Mouse (Mus musculus): ENCODE measurements around the gene Dmd. TPM values are rescaled to one million over a fixed set of nuclear protein-coding genes. Genes with fewer than 3 reads are reported as not detected.
A peak's percentile ranks its signal among the peaks of the same experiment; 100 is the strongest.

The Dmd gene
- polyA plus RNA-seq, 1 experiment from 2014 or later: 35.9 TPM

DNA sequence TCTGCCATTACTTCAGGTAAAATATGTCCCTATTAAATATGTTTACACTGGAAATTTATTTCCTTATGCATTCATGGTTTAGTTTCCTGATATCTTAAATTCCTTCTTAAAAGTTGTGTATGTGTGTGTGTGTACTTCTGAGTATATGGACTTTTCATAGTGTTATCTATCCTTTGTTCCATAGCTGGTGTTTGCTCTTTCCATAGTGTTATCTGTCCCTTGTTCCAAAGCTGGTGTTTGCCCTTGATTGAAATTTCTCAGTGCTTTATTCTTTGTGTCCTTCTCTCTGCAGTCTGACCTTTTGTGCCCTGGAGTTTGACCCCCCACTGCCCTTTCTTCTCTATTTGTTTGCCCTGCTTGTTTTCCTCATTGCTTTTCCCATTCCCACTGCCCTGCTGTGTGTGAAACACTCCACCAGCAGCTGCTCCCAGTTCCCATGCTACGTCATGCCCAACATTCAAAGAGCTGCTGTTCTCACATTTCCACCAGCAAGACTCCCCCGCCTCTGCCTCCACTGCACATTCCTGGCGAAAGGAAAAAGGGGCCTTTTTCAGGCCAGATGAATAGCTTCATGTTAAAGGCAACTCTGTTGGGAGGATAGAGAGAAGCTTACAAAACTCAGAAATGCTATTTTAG, 1911.5 kb downstream of the Dmd start:
- Histone ChIP-seq H3K9me3 (replicated peaks; ENCODE audit: control insufficient read depth, low read length) (no peaks in the 10 kb centered on the region), H3K4me3 (ENCODE audit: low read depth, low read length) (no peak overlapping the region), H3K36me3 (ENCODE audit: control insufficient read depth, insufficient read depth, low read length) (no peaks in the 10 kb centered on the region), H3K4me1 (ENCODE audit: control insufficient read depth, insufficient read depth, low read length) (no peaks in the 10 kb centered on the region), H3K27ac (ENCODE audit: low read depth, low read length) (no peak overlapping the region), H3K9ac (ENCODE audit: low read depth, low read length) (no peak overlapping the region), H3K4me2 (no peak overlapping the region), H3K27me3 (ENCODE audit: control insufficient read depth, insufficient read depth, low read length) (no peaks in the 10 kb centered on the region)
- ATAC-seq (replicated peaks; ENCODE audit: insufficient number of reproducible peaks, low FRiP score, low TSS enrichment): peak; percentile 46; the same call in 1 of the 2 replicates
- 20% methylated on average over 3 of the region's 3 CpGs for WGBS (ENCODE audit: insufficient replicate concordance)

DNA sequence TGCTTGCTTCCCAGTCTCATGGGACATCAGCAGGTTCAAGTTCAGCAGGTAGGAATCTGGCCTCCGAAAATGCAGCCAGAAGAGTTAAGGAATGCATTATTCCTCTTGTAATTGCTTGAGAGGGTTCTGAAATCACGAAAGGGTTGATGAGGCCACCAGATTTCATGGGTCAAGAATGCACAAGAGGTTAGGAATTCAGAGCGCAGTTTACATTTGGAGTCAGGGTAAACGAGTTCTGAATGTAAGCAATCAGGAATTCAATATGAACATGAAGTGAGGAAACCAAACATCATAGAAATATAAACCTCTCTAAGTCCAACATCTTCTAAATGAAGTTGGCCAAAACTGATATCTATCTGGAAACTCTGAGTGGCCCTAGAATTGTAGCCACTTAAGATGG, 1924.4 kb downstream of the Dmd start:
- H3K4me1 ChIP-seq (ENCODE audit: control insufficient read depth, insufficient read depth, low read length): no peaks in the 10 kb centered on the region
- no peaks in the 10 kb centered on the region for H3K9me3 ChIP-seq (replicated peaks; ENCODE audit: control insufficient read depth, low read length)
- H3K4me2 ChIP-seq: no peak overlapping the region
- no peak for ATAC-seq (replicated peaks; ENCODE audit: insufficient number of reproducible peaks, low FRiP score, low TSS enrichment)
- no peaks in the 10 kb centered on the region for H3K27me3 ChIP-seq (ENCODE audit: control insufficient read depth, insufficient read depth, low read length)
- no peaks in the 10 kb centered on the region for H3K36me3 ChIP-seq (ENCODE audit: control insufficient read depth, insufficient read depth, low read length)
- H3K9ac ChIP-seq (ENCODE audit: low read depth, low read length): no peak overlapping the region
- 67% methylated on average over 4 of the region's 4 CpGs for WGBS (ENCODE audit: insufficient replicate concordance)
- H3K4me3 ChIP-seq (ENCODE audit: low read depth, low read length): no peak overlapping the region
- H3K27ac ChIP-seq (ENCODE audit: low read depth, low read length): no peak overlapping the region

DNA sequence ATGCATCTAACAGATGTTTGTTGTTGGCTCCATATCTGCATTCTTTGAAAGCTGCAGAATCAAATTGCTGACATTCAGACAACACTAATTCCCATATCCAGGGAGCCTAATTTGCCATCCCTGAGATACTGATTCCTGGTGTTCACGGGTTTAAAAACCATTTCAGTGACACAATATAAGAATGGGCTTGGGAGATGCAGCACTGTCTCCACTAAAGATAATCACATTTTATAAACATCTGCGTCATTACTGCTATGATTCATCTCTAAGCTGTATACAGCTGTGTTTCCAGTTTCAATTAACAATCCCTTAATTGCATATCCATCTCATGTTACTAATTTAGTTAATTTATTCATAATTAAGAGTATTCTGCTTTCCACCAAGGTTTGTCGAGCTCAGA, 1929.5 kb downstream of the Dmd start:
- H3K9ac ChIP-seq (ENCODE audit: low read depth, low read length): no peak overlapping the region
- H3K36me3 ChIP-seq (ENCODE audit: control insufficient read depth, insufficient read depth, low read length): no peaks in the 10 kb centered on the region
- no peaks in the 10 kb centered on the region for H3K27me3 ChIP-seq (ENCODE audit: control insufficient read depth, insufficient read depth, low read length)
- ATAC-seq (replicated peaks; ENCODE audit: insufficient number of reproducible peaks, low FRiP score, low TSS enrichment): no peak
- no peaks in the 10 kb centered on the region for H3K9me3 ChIP-seq (replicated peaks; ENCODE audit: control insufficient read depth, low read length)
- H3K4me2 ChIP-seq: no peak overlapping the region
- H3K4me3 ChIP-seq (ENCODE audit: low read depth, low read length): no peak overlapping the region
- 58% methylated on average over 3 of the region's 3 CpGs for WGBS (ENCODE audit: insufficient replicate concordance)
- no peak overlapping the region for H3K27ac ChIP-seq (ENCODE audit: low read depth, low read length)
- no peaks in the 10 kb centered on the region for H3K4me1 ChIP-seq (ENCODE audit: control insufficient read depth, insufficient read depth, low read length)

GRCm38 (mm10) chrX:84932715-84933473, 1984.2 kb downstream of the Dmd start:
- Histone ChIP-seq H3K27me3 (ENCODE audit: control insufficient read depth, insufficient read depth, low read length) (no peaks in the 10 kb centered on the region), H3K4me2 (no peak overlapping the region), H3K9ac (ENCODE audit: low read depth, low read length) (no peak overlapping the region), H3K36me3 (ENCODE audit: control insufficient read depth, insufficient read depth, low read length) (no peaks in the 10 kb centered on the region), H3K27ac (ENCODE audit: low read depth, low read length) (no peak overlapping the region), H3K4me3 (ENCODE audit: low read depth, low read length) (no peak overlapping the region), H3K4me1 (ENCODE audit: control insufficient read depth, insufficient read depth, low read length) (no peaks in the 10 kb centered on the region), H3K9me3 (replicated peaks; ENCODE audit: control insufficient read depth, low read length) (no peaks in the 10 kb centered on the region)
- 70% methylated on average over 10 of the region's 10 CpGs for WGBS (ENCODE audit: insufficient replicate concordance)
- no peak for ATAC-seq (replicated peaks; ENCODE audit: insufficient number of reproducible peaks, low FRiP score, low TSS enrichment)

- 45% methylated on average over 5 of the region's 5 CpGs for WGBS (ENCODE audit: insufficient replicate concordance)
- no peaks in the 10 kb centered on the region for H3K9me3 ChIP-seq (replicated peaks; ENCODE audit: control insufficient read depth, low read length)
- H3K27ac ChIP-seq (ENCODE audit: low read depth, low read length): no peak overlapping the region
- no peak overlapping the region for H3K9ac ChIP-seq (ENCODE audit: low read depth, low read length)
- no peaks in the 10 kb centered on the region for H3K27me3 ChIP-seq (ENCODE audit: control insufficient read depth, insufficient read depth, low read length)
- no peak overlapping the region for H3K4me3 ChIP-seq (ENCODE audit: low read depth, low read length)
- ATAC-seq (replicated peaks; ENCODE audit: insufficient number of reproducible peaks, low FRiP score, low TSS enrichment): no peak
- H3K4me1 ChIP-seq (ENCODE audit: control insufficient read depth, insufficient read depth, low read length): no peaks in the 10 kb centered on the region
- no peak overlapping the region for H3K4me2 ChIP-seq
- H3K36me3 ChIP-seq (ENCODE audit: control insufficient read depth, insufficient read depth, low read length): no peaks in the 10 kb centered on the region
Measured at GRCm38 (mm10) chrX:84960557-84960956, 2011.9 kb downstream of the Dmd start.

DNA sequence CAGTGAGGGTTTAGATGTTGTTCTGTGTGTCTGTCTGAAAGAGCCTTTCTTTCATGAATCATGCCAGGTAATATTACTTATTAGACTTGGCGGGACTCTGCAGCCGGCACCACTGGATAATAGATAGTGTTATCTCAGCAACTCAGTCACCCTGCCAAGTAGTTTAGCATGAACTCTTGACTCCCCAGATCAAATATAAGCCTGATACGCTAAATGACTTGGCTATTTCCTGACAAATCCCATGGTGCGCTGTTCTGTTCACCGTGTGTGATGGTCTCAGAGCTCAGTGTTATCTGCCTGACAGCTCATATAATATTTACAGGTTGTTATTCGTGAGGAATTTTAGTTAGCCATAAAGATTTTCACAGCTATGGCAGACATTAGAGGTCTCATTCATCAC, 2012.3 kb downstream of the Dmd start:
- Histone ChIP-seq H3K4me2 (no peak overlapping the region), H3K9me3 (replicated peaks; ENCODE audit: control insufficient read depth, low read length) (no peaks in the 10 kb centered on the region), H3K27me3 (ENCODE audit: control insufficient read depth, insufficient read depth, low read length) (no peaks in the 10 kb centered on the region), H3K27ac (ENCODE audit: low read depth, low read length) (no peak overlapping the region), H3K9ac (ENCODE audit: low read depth, low read length) (no peak overlapping the region), H3K4me1 (ENCODE audit: control insufficient read depth, insufficient read depth, low read length) (no peaks in the 10 kb centered on the region), H3K36me3 (ENCODE audit: control insufficient read depth, insufficient read depth, low read length) (no peaks in the 10 kb centered on the region), H3K4me3 (ENCODE audit: low read depth, low read length) (no peak overlapping the region)
- WGBS (ENCODE audit: insufficient replicate concordance): 47% methylated on average over 6 of the region's 6 CpGs
- ATAC-seq (replicated peaks; ENCODE audit: insufficient number of reproducible peaks, low FRiP score, low TSS enrichment): no peak

- H3K4me3 ChIP-seq (ENCODE audit: low read depth, low read length): no peak overlapping the region
- H3K4me2 ChIP-seq: no peak overlapping the region
- no peak overlapping the region for H3K9ac ChIP-seq (ENCODE audit: low read depth, low read length)
- no peaks in the 10 kb centered on the region for H3K36me3 ChIP-seq (ENCODE audit: control insufficient read depth, insufficient read depth, low read length)
- H3K27ac ChIP-seq (ENCODE audit: low read depth, low read length): no peak overlapping the region
- no peaks in the 10 kb centered on the region for H3K4me1 ChIP-seq (ENCODE audit: control insufficient read depth, insufficient read depth, low read length)
- no peaks in the 10 kb centered on the region for H3K9me3 ChIP-seq (replicated peaks; ENCODE audit: control insufficient read depth, low read length)
- no peaks in the 10 kb centered on the region for H3K27me3 ChIP-seq (ENCODE audit: control insufficient read depth, insufficient read depth, low read length)
- ATAC-seq (replicated peaks; ENCODE audit: insufficient number of reproducible peaks, low FRiP score, low TSS enrichment): no peak
Measured at GRCm38 (mm10) chrX:85008304-85008703, 2059.6 kb downstream of the Dmd start.

GRCm38 (mm10) chrX:85041466-85042058, 2092.9 kb downstream of the Dmd start:
- Histone ChIP-seq H3K9ac (ENCODE audit: low read depth, low read length) (no peak overlapping the region), H3K27me3 (ENCODE audit: control insufficient read depth, insufficient read depth, low read length) (no peaks in the 10 kb centered on the region), H3K4me3 (ENCODE audit: low read depth, low read length) (no peak overlapping the region), H3K27ac (ENCODE audit: low read depth, low read length) (no peak overlapping the region), H3K36me3 (ENCODE audit: control insufficient read depth, insufficient read depth, low read length) (no peaks in the 10 kb centered on the region), H3K4me1 (ENCODE audit: control insufficient read depth, insufficient read depth, low read length) (no peaks in the 10 kb centered on the region), H3K9me3 (replicated peaks; ENCODE audit: control insufficient read depth, low read length) (no peaks in the 10 kb centered on the region), H3K4me2 (no peak overlapping the region)
- WGBS (ENCODE audit: insufficient replicate concordance): 52% methylated on average over 8 of the region's 8 CpGs
- ATAC-seq (replicated peaks; ENCODE audit: insufficient number of reproducible peaks, low FRiP score, low TSS enrichment): no peak
